Mouse (Mus musculus) cerebellum, adult 11-12 months (tissue): Measurements from ENCODE around the gene Gm16442.
"Not testable (repeated sequence)": the region's sequence is repeated elsewhere in the genome, so short reads cannot be mapped to it uniquely, and the experiment has no call there.

Experiments
- DNase-seq: peaks from one replicate; pipeline ENCODE4 v3.0.0; 2022

Gene Gm16442

DNA sequence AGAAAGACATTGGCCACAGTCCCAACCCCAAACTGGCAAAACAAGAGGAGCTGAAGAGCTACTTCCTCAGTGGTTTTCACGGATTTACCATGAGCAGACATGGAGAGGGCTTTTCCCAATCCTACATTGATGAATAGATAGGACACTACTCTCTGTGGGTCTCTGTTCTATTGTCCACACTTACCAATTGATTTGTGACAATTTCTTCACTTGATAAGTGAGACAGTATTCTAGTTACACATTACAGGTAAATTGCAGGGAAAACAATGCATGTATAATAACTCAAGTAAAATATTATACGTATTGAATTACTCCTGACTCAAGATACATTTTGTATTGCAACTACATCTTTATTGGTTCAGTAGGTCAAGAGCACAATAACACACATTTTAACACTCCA is at the start of gene Gm16442:
TSS of gene Gm16442 (minus strand) at position 101 of the 400 bp plus-strand sequence.
- not testable (repeated sequence) for DNase-seq

- DNase-seq, result not testable (repeated sequence)
Observed at GRCm38 (mm10) chr7:20168277-20168676, 45.9 kb upstream of the Gm16442 start, which contains the start of gene Vmn1r94. Gene Vmn1r94 (minus strand): TSS chr7:20168377.

DNA sequence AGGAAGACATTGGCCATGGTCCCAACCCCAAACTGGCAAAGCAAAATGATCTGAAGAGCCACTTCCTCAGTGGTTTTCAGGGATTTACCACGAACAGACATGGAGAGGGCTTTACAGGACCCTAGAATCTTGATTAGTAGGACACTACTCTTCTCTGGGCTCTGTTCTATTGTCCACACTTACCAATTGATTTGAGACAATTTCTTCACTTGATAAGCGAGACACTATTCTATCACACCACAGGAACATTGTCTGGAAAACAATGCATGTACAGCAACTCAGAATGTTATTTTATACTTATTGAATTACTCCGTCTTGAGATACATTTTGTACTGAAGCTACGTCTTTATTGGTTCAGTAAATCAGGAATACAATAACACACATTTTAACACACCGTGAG is 16.6 kb upstream of the Gm16442 start, which contains the start of gene Vmn1r93:
TSS of gene Vmn1r93 (minus strand) at position 101 of the 400 bp plus-strand sequence.
- DNase-seq, result not testable (repeated sequence)

- DNase-seq, result not testable (repeated sequence)
Observed at GRCm38 (mm10) chr7:20099380-20099779, 23.0 kb downstream of the Gm16442 start, which contains the start of gene Vmn1r91. Gene Vmn1r91 (plus strand): TSS chr7:20099680.

GRCm38 (mm10) chr7:20078118-20078517 is 44.3 kb downstream of the Gm16442 start:
- not testable (repeated sequence) for DNase-seq
